19 mouse cellular contexts compared by ENCODE assay signal in the genomic region with DNA sequence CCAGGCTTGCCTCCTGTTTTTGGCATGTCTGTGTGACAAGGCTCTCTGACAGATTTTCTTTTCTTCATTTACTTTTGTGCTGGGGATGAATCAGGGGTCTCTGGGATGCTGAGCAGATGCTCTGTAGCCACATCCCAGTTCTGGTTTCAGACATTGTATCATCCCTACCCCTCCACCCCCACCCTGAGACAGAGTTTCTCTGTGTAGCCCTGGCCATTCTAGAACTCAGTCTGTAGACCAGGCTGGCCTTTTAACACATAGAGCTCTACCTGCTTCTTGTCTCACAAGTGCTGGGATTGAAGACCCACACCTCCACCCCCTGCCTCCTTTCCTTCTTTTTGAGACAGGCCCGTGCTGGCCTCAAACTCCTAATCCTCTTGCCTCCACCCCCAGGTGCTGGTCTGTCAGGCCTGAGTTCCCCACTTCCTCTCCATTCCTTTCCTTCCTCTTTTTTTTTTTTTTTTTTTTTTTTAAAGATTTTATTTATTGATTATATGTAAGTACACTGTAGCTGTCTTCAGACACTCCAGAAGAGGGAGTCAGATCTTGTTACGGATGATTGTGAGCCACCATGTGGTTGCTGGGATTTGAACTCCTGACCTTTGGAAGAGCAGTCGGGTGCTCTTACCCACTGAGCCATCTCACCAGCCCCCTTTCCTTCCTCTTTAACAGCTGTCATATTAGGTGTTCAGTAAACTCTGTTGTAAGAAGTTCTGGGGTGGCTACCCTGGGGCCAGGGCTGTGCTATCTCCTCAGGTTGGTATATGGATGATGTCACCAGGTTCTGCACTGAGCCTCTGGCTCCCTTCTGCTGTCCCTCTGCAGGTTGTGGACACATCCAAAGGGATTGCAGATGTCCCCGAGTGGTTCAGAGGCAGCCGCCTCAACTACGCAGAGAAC. TPM values are rescaled to one million over a fixed set of nuclear protein-coding genes. Genes with fewer than 3 reads are reported as not detected.
A peak's percentile ranks its signal among the peaks of the same experiment; 100 is the strongest.
DNase-seq lines count a peak whose midpoint lies in the region; ATAC-seq lines count a peak whose summit lies in the region.
"Had no signal": no experiment of that assay in that cellular context is flagged by ENCODE, and none has a peak within 500 bp of the region (broad histone marks: within the 10 kb centered on the region; RNA-seq: fewer than 3 reads in every experiment).

No protein-coding gene starts in this region.

- H3K36me3 ChIP-seq in macrophage (ENCODE audit: inconsistent target), result peaks cover 12% of the 10 kb centered on the region

- ATAC-seq in hematopoietic stem cell, adult 5-6 weeks (replicated peaks in 1 of 2; ENCODE audit: insufficient read depth in 1 of 2, low FRiP score in 2 of 2, low TSS enrichment in 1 of 2, low read depth in 1 of 2, poor library complexity in 2 of 2, severe bottlenecking in 2 of 2), result peak; percentile 69 to 75
- ATAC-seq: forebrain, embryonic 14.5 days had no signal

- no peak overlapping the region for H3K4me3 ChIP-seq in macrophage (ENCODE audit: inconsistent target)
- H3K4me3 ChIP-seq: embryonic facial prominence, embryonic 10.5 days; heart, embryonic 15.5 days; hindbrain, embryonic 10.5 days; left cerebral cortex, adult 2 months; neural tube, embryonic 12.5 days had no signal

- WGBS in macrophage (ENCODE audit: missing documents), result 56% methylated on average over 5 of the region's 6 CpGs

- peak overlapping the region; percentile 13 for H3K27ac ChIP-seq in macrophage
- H3K27ac ChIP-seq: embryonic facial prominence, embryonic 10.5 days; heart, embryonic 15.5 days; hindbrain, embryonic 10.5 days; left cerebral cortex, adult 2 months; neural tube, embryonic 12.5 days had no signal

- peaks cover 40% of the 10 kb centered on the region for H3K79me2 ChIP-seq in macrophage (ENCODE audit: inconsistent target)

- peak; percentile 26 to 30 for DNase-seq in spleen, postnatal 36 days (ENCODE audit: low spot score in 2 of 2)
- no peak for DNase-seq in spleen, adult 12 weeks (ENCODE audit: low spot score)
- no peak for DNase-seq in thymus, postnatal 25 days
- DNase-seq in lung, postnatal 4 days, result no peak
- no peak for DNase-seq in adrenal gland, postnatal 10 days
- DNase-seq: cerebellum, adult 11 months; cerebellum, postnatal 25 days; kidney, adult 18-20 months; kidney, postnatal 25 days; right cerebral cortex, postnatal 25 days had no signal

RNA-seq across cellular contexts. Expression of a gene that starts 8.3 kb away (rescaled TPM):
- total RNA-seq in hematopoietic stem cell, adult 5-6 weeks (2017), result 8.1 and 15.9 TPM in 2 replicates
- total RNA-seq in macrophage (2018; cell fraction: chromatin; rRNA removed), result 10 to 100 TPM in 25 of 26 experiments, 1 to 10 TPM in 1; 9.6 to 72.3 (median 28.4) TPM
- 10 to 100 TPM in 25 of 26 experiments, 1 to 10 TPM in 1; 8.9 to 31.4 (median 16.8) TPM for total RNA-seq in macrophage (2018; cell fraction: cytosol; rRNA removed)
- 10 to 100 TPM; 11.1 to 59.6 (median 21.3) TPM for total RNA-seq in macrophage (2018; cell fraction: nucleus; rRNA removed)
- polyA plus RNA-seq in macrophage (2018), result 6.2 to 25.3 TPM (median 20.2 TPM) in 3 replicates
- total RNA-seq in adrenal gland, postnatal 10 days (2021), result 10 to 100 TPM; 18.1 to 18.5 TPM

RNA-seq across cellular contexts. Expression of a gene that starts 42.6 kb away (rescaled TPM):
- 23.0 and 25.6 TPM in 2 replicates for total RNA-seq in hematopoietic stem cell, adult 5-6 weeks (2017)
- total RNA-seq in macrophage (2018; cell fraction: chromatin; rRNA removed), result 1 to 10 TPM in 13 of 26 experiments, under 1 TPM in 12, not detected in 1; 0.17 to 5.0 (median 1.0) TPM
- total RNA-seq in macrophage (2018; cell fraction: cytosol; rRNA removed), result 1 to 10 TPM; 1.5 to 8.9 (median 3.8) TPM
- 1 to 10 TPM; 1.1 to 8.5 (median 2.7) TPM for total RNA-seq in macrophage (2018; cell fraction: nucleus; rRNA removed)
- polyA plus RNA-seq in macrophage (2018), result 3.6 to 7.6 TPM (median 5.6 TPM) in 3 replicates
- 10 to 100 TPM; 31.6 to 37.1 TPM for total RNA-seq in adrenal gland, postnatal 10 days (2021)

RNA-seq across cellular contexts. Expression of a gene that starts 47.6 kb away (rescaled TPM):
- total RNA-seq in hematopoietic stem cell, adult 5-6 weeks (2017), result 0.13 and 0.25 TPM in 2 replicates
- 1 to 10 TPM in 12 of 26 experiments, under 1 TPM in 7, not detected in 7; 0.12 to 2.5 (median 1.2) TPM for total RNA-seq in macrophage (2018; cell fraction: chromatin; rRNA removed)
- total RNA-seq in macrophage (2018; cell fraction: cytosol; rRNA removed), result under 1 TPM in 13 of 26 experiments, not detected in 13; 0.03 to 0.13 (median 0.04) TPM
- under 1 TPM in 18 of 26 experiments, not detected in 8; 0.10 to 1.00 (median 0.48) TPM for total RNA-seq in macrophage (2018; cell fraction: nucleus; rRNA removed)
- polyA plus RNA-seq in macrophage (2018), result 0.02 to 0.04 TPM in 2 of 3 replicates, not detected in the other
- total RNA-seq in adrenal gland, postnatal 10 days (2021), result 1 to 10 TPM in 1 of 2 experiments, under 1 TPM in 1; 0.70 to 1.2 TPM
- polyA plus RNA-seq: heart, embryonic 15.5 days; lung, embryonic 16.5 days had no signal

RNA-seq across cellular contexts. Expression of a gene that starts 50.0 kb away (rescaled TPM):
- 65.8 and 87.1 TPM in 2 replicates for total RNA-seq in hematopoietic stem cell, adult 5-6 weeks (2017)
- total RNA-seq in macrophage (2018; cell fraction: chromatin; rRNA removed), result 10 to 100 TPM in 21 of 26 experiments, 1 to 10 TPM in 5; 4.6 to 34.3 (median 17.3) TPM
- total RNA-seq in macrophage (2018; cell fraction: cytosol; rRNA removed), result 10 to 100 TPM in 6 of 26 experiments, 1 to 10 TPM in 20; 5.1 to 12.6 (median 8.3) TPM
- 10 to 100 TPM in 10 of 26 experiments, 1 to 10 TPM in 16; 5.9 to 22.3 (median 9.2) TPM for total RNA-seq in macrophage (2018; cell fraction: nucleus; rRNA removed)
- 6.9 to 16.2 TPM (median 11.8 TPM) in 3 replicates for polyA plus RNA-seq in macrophage (2018)
- total RNA-seq in adrenal gland, postnatal 10 days (2021), result 10 to 100 TPM; 11.2 to 12.2 TPM

Comparison
In these comparisons a context has a peak if more than half of its experiments do, and no peak if none do; other contexts are left out.
1. DNase-seq: peak in spleen, postnatal 36 days (2 of 2); none in spleen, adult 12 weeks (single experiment), thymus, postnatal 25 days (single experiment), lung, postnatal 4 days (0 of 2) and adrenal gland, postnatal 10 days (single experiment).